In the genomic region with DNA sequence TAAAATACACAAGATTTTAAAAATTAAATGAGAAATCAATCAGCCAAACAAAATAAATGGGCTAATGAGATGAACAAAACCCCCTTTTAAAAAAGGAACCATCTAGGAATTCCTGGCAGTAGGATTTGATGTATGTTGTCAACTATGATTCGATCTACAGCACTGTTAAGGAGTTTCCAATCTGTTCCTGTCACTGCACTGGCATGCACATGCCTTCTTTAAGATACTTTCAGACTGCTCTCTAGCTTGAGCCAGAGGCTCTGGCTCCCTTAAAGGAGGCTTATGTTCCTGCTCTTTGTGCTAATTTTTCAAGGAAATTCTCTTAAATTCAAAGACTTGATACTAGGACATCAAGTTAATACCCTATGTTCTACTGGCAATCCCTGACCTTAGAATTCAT, we compare ENCODE assay signal across 27 mouse cellular contexts.
"Had no signal": no experiment of that assay in that cellular context is flagged by ENCODE, and none has a peak within 500 bp of the region (broad histone marks: within the 10 kb centered on the region; RNA-seq: fewer than 3 reads in every experiment).

No protein-coding gene starts in this region.

- H3K4me1 ChIP-seq: heart, embryonic 13.5 days; heart, embryonic 15.5 days; hindbrain, embryonic 13.5 days; hindbrain, embryonic 15.5 days; limb, embryonic 13.5 days; limb, embryonic 15.5 days; liver, embryonic 12.5 days had no signal

- DNase-seq: gastrocnemius, postnatal 14 days; gastrocnemius, postnatal 36 days; heart, adult 11 months; heart, adult 2 months; heart, postnatal 14 days; heart, postnatal 36 days; kidney, adult 11 months; kidney, adult 2 months; kidney, adult 9 months; kidney, postnatal 14 days; kidney, postnatal 36 days; layer of hippocampus, adult 9-11 months; layer of hippocampus, postnatal 36 days; left cerebral cortex, postnatal 4 days had no signal

- H3K4me3 ChIP-seq: heart, adult 2 months; heart, embryonic 13.5 days; heart, embryonic 15.5 days; hindbrain, embryonic 13.5 days; hindbrain, embryonic 15.5 days; kidney, embryonic 15.5 days; limb, embryonic 13.5 days; limb, embryonic 15.5 days; liver, embryonic 12.5 days had no signal

- H3K27ac ChIP-seq: heart, adult 2 months; heart, embryonic 13.5 days; heart, embryonic 15.5 days; hindbrain, embryonic 13.5 days; hindbrain, embryonic 15.5 days; hindbrain, postnatal 0 days; kidney, embryonic 15.5 days; kidney, postnatal 0 days; limb, embryonic 13.5 days; limb, embryonic 15.5 days; liver, embryonic 12.5 days; liver, embryonic 14.5 days had no signal

- H3K27me3 ChIP-seq: heart, embryonic 13.5 days; heart, embryonic 15.5 days; hindbrain, embryonic 13.5 days; hindbrain, embryonic 15.5 days; kidney, embryonic 15.5 days; limb, embryonic 13.5 days; limb, embryonic 15.5 days; liver, embryonic 12.5 days had no signal

- H3K9ac ChIP-seq: heart, embryonic 13.5 days; heart, embryonic 15.5 days; hindbrain, embryonic 13.5 days; hindbrain, embryonic 15.5 days; kidney, embryonic 15.5 days; limb, embryonic 13.5 days; limb, embryonic 15.5 days; liver, embryonic 12.5 days; liver, embryonic 14.5 days had no signal

- H3K4me2 ChIP-seq: heart, embryonic 11.5 days; heart, embryonic 13.5 days; heart, embryonic 15.5 days; hindbrain, embryonic 13.5 days; hindbrain, embryonic 15.5 days; kidney, embryonic 15.5 days; limb, embryonic 13.5 days; limb, embryonic 15.5 days; liver, embryonic 12.5 days had no signal

- H3K9me3 ChIP-seq: heart, embryonic 13.5 days; heart, embryonic 15.5 days; hindbrain, embryonic 13.5 days; hindbrain, embryonic 15.5 days; kidney, embryonic 15.5 days; limb, embryonic 13.5 days; limb, embryonic 15.5 days; liver, embryonic 12.5 days had no signal

- H3K36me3 ChIP-seq: heart, embryonic 13.5 days; heart, embryonic 15.5 days; hindbrain, embryonic 13.5 days; hindbrain, embryonic 15.5 days; kidney, embryonic 15.5 days; limb, embryonic 13.5 days; limb, embryonic 15.5 days; liver, embryonic 12.5 days had no signal

- ATAC-seq: hindbrain, postnatal 0 days; intestine, embryonic 16.5 days; liver, embryonic 12.5 days had no signal
